Mouse (Mus musculus) heart, embryonic 15.5 days (tissue): Measurements from ENCODE around the gene Oosp3. TPM values are rescaled to one million over a fixed set of nuclear protein-coding genes. Genes with fewer than 3 reads are reported as not detected.

ENCODE experiments used
- ATAC-seq: fragments of 200-750 bp; cut with Nextera tagmentation; replicated peaks from 2 replicates; pipeline ENCODE4 v1.8.0; 2017; ENCODE audit warnings: low read depth, moderate TSS enrichment; ENCODE audit not compliant: insufficient number of reproducible peaks, insufficient read depth, low FRiP score
- H3K27ac ChIP-seq: fragments of 300-500 bp; sonication (generic); 2 replicates; pipeline ENCODE4 v1.5.1; 2015; ENCODE audit warnings: mild to moderate bottlenecking, inconsistent platforms
- H3K27me3 ChIP-seq: fragments of 300-500 bp; sonication (generic); 2 replicates; pipeline ENCODE4 v1.6.1; 2015; ENCODE audit warnings: inconsistent platforms
- H3K36me3 ChIP-seq: fragments of 300-500 bp; sonication (generic); 2 replicates; pipeline ENCODE4 v1.6.1; 2015; ENCODE audit warnings: mild to moderate bottlenecking, inconsistent platforms
- H3K4me1 ChIP-seq: fragments of 300-500 bp; sonication (generic); replicated peaks from 2 replicates; pipeline ENCODE4 v1.6.1; 2015; ENCODE audit warnings: inconsistent platforms
- H3K4me2 ChIP-seq: fragments of 300-500 bp; sonication (generic); 2 replicates; pipeline ENCODE4 v1.6.1; 2015; ENCODE audit warnings: inconsistent platforms, mild to moderate bottlenecking, moderate library complexity
- H3K4me3 ChIP-seq: fragments of 300-500 bp; sonication (generic); 2 replicates; pipeline ENCODE4 v1.5.1; 2015; ENCODE audit warnings: mild to moderate bottlenecking, inconsistent platforms
- H3K9ac ChIP-seq: fragments of 300-500 bp; sonication (generic); 2 replicates; pipeline ENCODE4 v1.6.1; 2015; ENCODE audit warnings: mild to moderate bottlenecking, inconsistent platforms
- H3K9me3 ChIP-seq: fragments of 300-500 bp; sonication (generic); replicated peaks from 2 replicates; pipeline ENCODE4 v1.6.1; 2016; ENCODE audit warnings: inconsistent platforms
- WGBS: fragments of 180-500 bp; shearing (Covaris S2); methylation state at CpG from one replicate; pipeline ENCODE4 v1.1.7; 2015; ENCODE audit warnings: mixed read lengths; 5-methylcytosine and 5-hydroxymethylcytosine counted together
- polyA plus RNA-seq: library from polyadenylated mRNA; unstranded; fragments of >200 nt; fragmentation: Nextera tagmentation; extraction: Ambion mirVana; gene quantifications from 2 replicates; pipeline ENCODE4 v1.2.1, GENCODE M21; 2015

Gene Oosp3
- polyA plus RNA-seq = not detected in 2 replicates

GRCm38 (mm10) chr19:11696755-11697154 lies at the start of gene Oosp3:
Oosp3 (plus strand) TSS chr19:11697055.
- Histone ChIP-seq H3K27ac (no peak within 1 kb of the TSS), H3K4me3 (no peak within 1 kb of the TSS), H3K9me3 (no peaks in the 10 kb centered on the region), H3K36me3 (no peaks in the 10 kb centered on the region), H3K4me1 (no peaks in the 10 kb centered on the region), H3K4me2 (no peak within 1 kb of the TSS), H3K9ac (no peak within 1 kb of the TSS), H3K27me3 (no peaks in the 10 kb centered on the region)
- 74% methylated on average over 2 of the region's 2 CpGs for WGBS
- ATAC-seq = no peak

- Histone ChIP-seq H3K4me3 (no peak overlapping the region), H3K9ac (no peak overlapping the region), H3K27me3 (no peaks in the 10 kb centered on the region), H3K36me3 (no peaks in the 10 kb centered on the region), H3K9me3 (no peaks in the 10 kb centered on the region), H3K4me2 (no peak overlapping the region), H3K4me1 (no peaks in the 10 kb centered on the region), H3K27ac (no peak overlapping the region)
- 68% methylated on average over 4 of the region's 4 CpGs for WGBS
- no peak for ATAC-seq
Measured at GRCm38 (mm10) chr19:11649564-11649963, 47.3 kb upstream of the Oosp3 start.

- Histone ChIP-seq H3K4me3 (no peak overlapping the region), H3K27me3 (no peaks in the 10 kb centered on the region), H3K36me3 (no peaks in the 10 kb centered on the region), H3K4me1 (no peaks in the 10 kb centered on the region), H3K4me2 (no peak overlapping the region), H3K27ac (no peak overlapping the region), H3K9ac (no peak overlapping the region), H3K9me3 (no peaks in the 10 kb centered on the region)
- no peak for ATAC-seq
- 57% methylated on average over 2 of the region's 2 CpGs for WGBS
Measured at GRCm38 (mm10) chr19:11659142-11659541, 37.7 kb upstream of the Oosp3 start.

- Histone ChIP-seq H3K9me3 (no peaks in the 10 kb centered on the region), H3K4me2 (no peak within 1 kb of the TSS), H3K4me3 (no peak within 1 kb of the TSS), H3K9ac (no peak within 1 kb of the TSS), H3K27me3 (no peaks in the 10 kb centered on the region), H3K27ac (no peak within 1 kb of the TSS), H3K36me3 (no peaks in the 10 kb centered on the region), H3K4me1 (no peaks in the 10 kb centered on the region)
- 82% methylated on average over 5 of the region's 5 CpGs for WGBS
- no peak for ATAC-seq
Measured at GRCm38 (mm10) chr19:11660459-11660858, 36.4 kb upstream of the Oosp3 start, which contains the start of gene Oosp2. Oosp2 (minus strand) TSS chr19:11660559.

GRCm38 (mm10) chr19:11661562-11661961 lies 35.3 kb upstream of the Oosp3 start:
- H3K9ac ChIP-seq = no peak overlapping the region
- H3K4me3 ChIP-seq = no peak overlapping the region
- no peak overlapping the region for H3K4me2 ChIP-seq
- H3K27ac ChIP-seq = no peak overlapping the region
- no peak for ATAC-seq
- no peaks in the 10 kb centered on the region for H3K27me3 ChIP-seq
- H3K36me3 ChIP-seq = no peaks in the 10 kb centered on the region
- no peaks in the 10 kb centered on the region for H3K4me1 ChIP-seq
- H3K9me3 ChIP-seq = no peaks in the 10 kb centered on the region

DNA sequence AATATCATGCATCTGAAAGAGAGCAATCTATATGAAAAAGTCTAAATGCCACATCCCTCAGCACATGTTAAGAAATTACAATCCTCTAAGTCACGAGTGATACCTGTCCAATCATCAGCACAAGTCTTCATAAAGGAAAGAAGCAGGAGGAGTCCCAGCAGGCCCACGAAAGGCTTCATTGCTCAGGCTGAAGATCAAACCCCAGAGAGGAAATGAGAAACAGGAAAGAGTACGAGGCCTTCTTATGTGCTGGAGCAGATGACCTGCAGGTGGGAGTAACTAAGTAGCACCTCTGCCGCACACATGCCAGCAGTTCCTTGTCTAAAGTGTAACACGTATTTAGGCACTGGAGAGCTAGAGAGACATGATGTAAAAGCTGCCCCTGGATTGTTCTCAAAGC lies 6.0 kb upstream of the Oosp3 start, which contains the start of gene Oosp1:
TSS of gene Oosp1 (minus strand) at position 312 of the 400 bp plus-strand sequence.
- Histone ChIP-seq H3K27ac (no peak within 1 kb of the TSS), H3K4me3 (no peak within 1 kb of the TSS), H3K9ac (no peak within 1 kb of the TSS), H3K4me2 (no peak within 1 kb of the TSS), H3K36me3 (no peaks in the 10 kb centered on the region), H3K9me3 (no peaks in the 10 kb centered on the region), H3K4me1 (no peaks in the 10 kb centered on the region), H3K27me3 (no peaks in the 10 kb centered on the region)
- WGBS = 53% methylated on average over 5 of the region's 5 CpGs
- ATAC-seq = no peak

DNA sequence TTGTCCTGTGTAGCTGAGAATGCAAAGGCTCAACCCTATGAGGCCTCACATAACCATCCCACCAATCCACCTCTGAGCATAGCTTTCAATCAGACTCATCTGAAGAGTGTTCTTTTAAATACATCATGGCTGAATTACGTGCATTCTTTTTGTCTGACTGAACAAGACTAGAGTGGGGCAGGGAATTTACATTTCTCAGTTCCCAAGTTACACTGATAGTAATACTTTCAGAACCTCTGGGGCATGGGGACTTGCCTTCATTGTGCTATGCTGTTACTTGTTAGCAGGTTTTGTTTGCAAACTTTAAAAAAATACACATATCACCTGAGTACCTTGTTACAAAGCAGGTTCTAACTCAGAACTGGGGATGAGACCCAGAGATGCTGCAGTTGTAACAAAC lies 5.4 kb upstream of the Oosp3 start:
- Histone ChIP-seq H3K4me1 (no peaks in the 10 kb centered on the region), H3K36me3 (no peaks in the 10 kb centered on the region), H3K27ac (no peak overlapping the region), H3K27me3 (no peaks in the 10 kb centered on the region), H3K4me2 (no peak overlapping the region), H3K9me3 (no peaks in the 10 kb centered on the region), H3K4me3 (no peak overlapping the region), H3K9ac (no peak overlapping the region)
- ATAC-seq = no peak
- 48% methylated on average over 1 of the region's 1 CpGs for WGBS

DNA sequence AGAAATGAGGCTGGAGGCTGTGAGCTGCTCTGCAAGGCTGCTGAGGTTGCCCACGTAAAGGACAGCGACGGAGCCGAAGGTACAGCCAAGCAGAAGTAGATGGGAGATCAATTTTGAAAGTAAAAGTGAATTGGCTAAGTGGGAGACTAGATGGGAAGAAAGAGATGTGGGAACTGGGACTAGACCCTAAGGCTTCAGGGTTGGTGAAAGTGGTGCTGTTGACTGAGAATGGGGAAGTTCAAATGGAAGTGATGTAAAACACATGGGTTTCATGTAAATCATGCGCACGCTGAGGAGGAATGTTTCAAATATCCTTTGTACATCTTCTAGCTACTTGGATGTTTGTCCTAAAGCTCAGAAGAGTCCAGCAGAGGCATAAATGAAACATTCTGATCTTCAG lies 1.5 kb downstream of the Oosp3 start:
- no peaks in the 10 kb centered on the region for H3K9me3 ChIP-seq
- H3K4me2 ChIP-seq = no peak overlapping the region
- no peak overlapping the region for H3K9ac ChIP-seq
- no peak overlapping the region for H3K27ac ChIP-seq
- ATAC-seq = no peak
- H3K36me3 ChIP-seq = no peaks in the 10 kb centered on the region
- WGBS = 82% methylated on average over 6 of the region's 6 CpGs
- no peaks in the 10 kb centered on the region for H3K4me1 ChIP-seq
- H3K27me3 ChIP-seq = no peaks in the 10 kb centered on the region
- H3K4me3 ChIP-seq = no peak overlapping the region

- Histone ChIP-seq H3K4me2 (no peak overlapping the region), H3K9ac (no peak overlapping the region), H3K36me3 (no peaks in the 10 kb centered on the region), H3K4me3 (no peak overlapping the region), H3K27ac (no peak overlapping the region), H3K4me1 (no peaks in the 10 kb centered on the region), H3K27me3 (no peaks in the 10 kb centered on the region), H3K9me3 (no peaks in the 10 kb centered on the region)
- WGBS = 74% methylated on average over 4 of the region's 4 CpGs
- no peak for ATAC-seq
Measured at GRCm38 (mm10) chr19:11712451-11712850, 15.6 kb downstream of the Oosp3 start.

GRCm38 (mm10) chr19:11720071-11720470 lies 23.2 kb downstream of the Oosp3 start:
- Histone ChIP-seq H3K36me3 (no peaks in the 10 kb centered on the region), H3K4me1 (no peaks in the 10 kb centered on the region), H3K27ac (no peak overlapping the region), H3K9ac (no peak overlapping the region), H3K4me3 (no peak overlapping the region), H3K27me3 (no peaks in the 10 kb centered on the region), H3K9me3 (no peaks in the 10 kb centered on the region), H3K4me2 (no peak overlapping the region)
- no peak for ATAC-seq
- WGBS = 74% methylated on average over 3 of the region's 3 CpGs

DNA sequence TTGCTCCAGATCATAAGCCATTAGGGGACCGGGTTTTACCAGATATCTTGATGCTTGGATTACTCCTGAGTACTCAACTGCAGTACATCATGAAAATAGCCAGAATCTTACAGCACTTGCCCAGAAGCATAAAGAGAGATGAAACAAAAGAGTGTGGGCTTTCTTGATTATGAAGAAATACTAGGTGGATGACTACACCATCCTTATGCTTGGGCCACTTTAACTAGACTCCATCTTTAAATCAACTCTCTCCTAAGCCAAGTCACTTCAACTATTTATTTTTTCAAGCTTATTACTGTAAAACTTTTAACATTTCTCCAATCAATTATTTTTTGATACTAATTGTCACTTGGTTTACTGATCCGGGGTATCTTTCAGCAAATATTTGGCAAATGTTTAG lies 27.0 kb downstream of the Oosp3 start:
- H3K4me3 ChIP-seq = no peak overlapping the region
- no peaks in the 10 kb centered on the region for H3K36me3 ChIP-seq
- no peaks in the 10 kb centered on the region for H3K4me1 ChIP-seq
- H3K9ac ChIP-seq = no peak overlapping the region
- no peaks in the 10 kb centered on the region for H3K9me3 ChIP-seq
- no peak overlapping the region for H3K27ac ChIP-seq
- 81% methylated on average over 2 of the region's 2 CpGs for WGBS
- no peak for ATAC-seq
- no peak overlapping the region for H3K4me2 ChIP-seq
- no peaks in the 10 kb centered on the region for H3K27me3 ChIP-seq

DNA sequence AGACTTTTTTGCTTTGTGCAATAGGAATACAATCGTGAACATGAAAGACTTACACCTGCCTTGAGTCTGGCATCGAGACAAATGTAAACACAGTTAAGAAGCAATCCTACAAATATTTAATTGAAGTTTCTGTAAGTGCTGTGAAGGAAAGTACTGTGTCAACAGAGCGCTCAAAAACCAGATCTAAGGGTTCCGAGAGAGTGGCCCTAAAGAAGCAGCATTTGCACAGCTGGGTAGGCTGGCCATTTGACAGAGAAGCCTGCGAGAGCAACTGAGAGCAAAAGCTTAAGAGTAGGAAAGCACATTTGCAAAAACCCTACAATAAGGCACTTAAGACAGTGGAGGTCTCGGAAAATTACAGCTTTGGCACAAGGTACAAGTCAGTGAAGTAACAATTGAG lies 27.4 kb downstream of the Oosp3 start:
- Histone ChIP-seq H3K4me3 (no peak overlapping the region), H3K4me1 (no peaks in the 10 kb centered on the region), H3K4me2 (no peak overlapping the region), H3K27me3 (no peaks in the 10 kb centered on the region), H3K27ac (no peak overlapping the region), H3K9ac (no peak overlapping the region), H3K9me3 (no peaks in the 10 kb centered on the region), H3K36me3 (no peaks in the 10 kb centered on the region)
- 74% methylated on average over 6 of the region's 6 CpGs for WGBS
- no peak for ATAC-seq
